Mouse (Mus musculus) hindbrain, embryonic 15.5 days (tissue): ENCODE measurements at regions not wholly inside any gene's neighbourhood (a gene's known extent, or its start where the extent isn't known, plus 50 kb on each side); places are given as distances from the start of the nearest gene placed in this dataset.
A peak's percentile ranks its signal among the peaks of the same experiment; 100 is the strongest.

Source experiments
- ATAC-seq: fragments of 200-750 bp; cut with Nextera tagmentation; 2 replicates; pipeline ENCODE4 v1.8.0; 2017; ENCODE audit warnings: low read depth, moderate number of reproducible peaks, moderate TSS enrichment; ENCODE audit not compliant: low FRiP score
- H3K27ac ChIP-seq: fragments of 300-500 bp; sonication (generic); replicated peaks from 2 replicates; pipeline ENCODE4 v1.5.1; 2015; ENCODE audit warnings: mild to moderate bottlenecking, inconsistent platforms
- H3K27me3 ChIP-seq: fragments of 300-500 bp; sonication (generic); 2 replicates; pipeline ENCODE4 v1.6.1; 2015; ENCODE audit warnings: control low read depth, inconsistent platforms
- H3K36me3 ChIP-seq: fragments of 300-500 bp; sonication (generic); 2 replicates; pipeline ENCODE4 v1.6.1; 2015; ENCODE audit warnings: control low read depth, inconsistent platforms
- H3K4me1 ChIP-seq: fragments of 300-500 bp; sonication (generic); replicated peaks from 2 replicates; pipeline ENCODE4 v1.6.1; 2015; ENCODE audit warnings: control low read depth, inconsistent platforms
- H3K4me2 ChIP-seq: fragments of 300-500 bp; sonication (generic); 2 replicates; pipeline ENCODE4 v1.6.1; 2015; ENCODE audit warnings: moderate library complexity, mild to moderate bottlenecking, inconsistent platforms
- H3K4me3 ChIP-seq: fragments of 300-500 bp; sonication (generic); 2 replicates; pipeline ENCODE4 v1.5.1; 2015; ENCODE audit warnings: mild to moderate bottlenecking, inconsistent platforms
- H3K9ac ChIP-seq: fragments of 300-500 bp; sonication (generic); 2 replicates; pipeline ENCODE4 v1.6.1; 2015; ENCODE audit warnings: inconsistent platforms
- H3K9me3 ChIP-seq: fragments of 300-500 bp; sonication (generic); 2 replicates; pipeline ENCODE4 v1.6.1; 2016; ENCODE audit warnings: control low read depth, inconsistent platforms
- WGBS: fragments of 180-500 bp; shearing (Covaris S2); methylation state at CpG from one replicate; pipeline ENCODE4 v1.1.7; 2015; 5-methylcytosine and 5-hydroxymethylcytosine counted together

GRCm38 (mm10) chr3:48911758-48912157, 845.4 kb downstream of the Pcdh18 start:
- Histone ChIP-seq H3K4me2 (no peak overlapping the region), H3K27me3 (no peaks in the 10 kb centered on the region), H3K4me3 (no peak overlapping the region), H3K9ac (no peak overlapping the region), H3K36me3 (no peaks in the 10 kb centered on the region), H3K9me3 (no peaks in the 10 kb centered on the region), H3K27ac (no peak overlapping the region), H3K4me1 (no peaks in the 10 kb centered on the region)
- no peak for ATAC-seq
- 62% methylated on average over 2 of the region's 2 CpGs for WGBS

DNA sequence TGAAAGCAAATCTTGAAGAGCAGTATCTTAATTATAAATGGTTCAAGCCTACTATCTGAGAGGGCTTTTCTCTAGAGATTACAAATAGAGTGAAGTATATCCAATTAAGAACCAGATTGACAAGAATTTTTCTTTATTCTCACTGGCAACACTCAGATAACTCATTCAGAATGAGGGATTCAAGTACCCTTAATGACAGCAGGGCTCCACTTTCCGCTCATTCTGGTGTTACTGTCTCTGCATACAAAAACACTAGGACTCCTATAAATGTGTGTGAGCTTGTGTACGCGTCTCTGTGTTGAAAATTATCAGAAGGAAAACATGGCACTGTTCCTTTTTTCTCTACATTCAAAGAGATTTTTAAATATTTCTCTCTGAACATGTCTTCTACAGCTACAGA, 866.7 kb downstream of the Pcdh18 start:
- no peak for ATAC-seq
- Histone ChIP-seq H3K27me3 (no peaks in the 10 kb centered on the region), H3K27ac (no peak overlapping the region), H3K4me3 (no peak overlapping the region), H3K9me3 (no peaks in the 10 kb centered on the region), H3K4me2 (no peak overlapping the region), H3K9ac (no peak overlapping the region), H3K4me1 (no peaks in the 10 kb centered on the region), H3K36me3 (no peaks in the 10 kb centered on the region)
- WGBS = 65% methylated on average over 3 of the region's 3 CpGs

- Histone ChIP-seq H3K4me3 (no peak overlapping the region), H3K36me3 (no peaks in the 10 kb centered on the region), H3K27ac (no peak overlapping the region), H3K4me1 (no peaks in the 10 kb centered on the region), H3K9me3 (no peaks in the 10 kb centered on the region), H3K9ac (no peak overlapping the region), H3K4me2 (no peak overlapping the region), H3K27me3 (no peaks in the 10 kb centered on the region)
- no peak for ATAC-seq
- WGBS = 51% methylated on average over 4 of the region's 4 CpGs
Observed at GRCm38 (mm10) chr3:48887885-48888284, 869.2 kb downstream of the Pcdh18 start.

DNA sequence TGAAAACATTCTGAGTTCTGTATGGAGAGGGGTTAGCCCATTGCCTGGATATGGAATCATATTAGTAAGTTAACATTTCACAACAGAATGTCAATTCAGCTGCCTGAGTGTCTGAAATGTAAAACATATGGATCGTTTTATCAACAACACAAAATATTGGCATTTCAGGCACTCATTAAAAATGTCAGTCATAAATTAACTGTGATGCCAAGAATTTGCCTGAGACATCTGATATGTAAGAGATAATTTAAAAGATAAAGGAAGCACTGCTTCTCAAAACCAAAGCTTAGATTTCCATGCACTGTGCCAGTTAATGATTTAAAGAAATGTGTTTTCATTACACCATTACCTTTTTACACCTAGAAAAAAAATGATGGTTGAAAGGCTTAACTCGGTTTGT, 887.6 kb downstream of the Pcdh18 start:
- Histone ChIP-seq H3K9ac (no peak overlapping the region), H3K4me3 (no peak overlapping the region), H3K4me1 (no peaks in the 10 kb centered on the region), H3K9me3 (no peaks in the 10 kb centered on the region), H3K27ac (no peak overlapping the region), H3K4me2 (no peak overlapping the region), H3K36me3 (no peaks in the 10 kb centered on the region), H3K27me3 (no peaks in the 10 kb centered on the region)
- no peak for ATAC-seq
- WGBS = 82% methylated on average over 2 of the region's 2 CpGs

DNA sequence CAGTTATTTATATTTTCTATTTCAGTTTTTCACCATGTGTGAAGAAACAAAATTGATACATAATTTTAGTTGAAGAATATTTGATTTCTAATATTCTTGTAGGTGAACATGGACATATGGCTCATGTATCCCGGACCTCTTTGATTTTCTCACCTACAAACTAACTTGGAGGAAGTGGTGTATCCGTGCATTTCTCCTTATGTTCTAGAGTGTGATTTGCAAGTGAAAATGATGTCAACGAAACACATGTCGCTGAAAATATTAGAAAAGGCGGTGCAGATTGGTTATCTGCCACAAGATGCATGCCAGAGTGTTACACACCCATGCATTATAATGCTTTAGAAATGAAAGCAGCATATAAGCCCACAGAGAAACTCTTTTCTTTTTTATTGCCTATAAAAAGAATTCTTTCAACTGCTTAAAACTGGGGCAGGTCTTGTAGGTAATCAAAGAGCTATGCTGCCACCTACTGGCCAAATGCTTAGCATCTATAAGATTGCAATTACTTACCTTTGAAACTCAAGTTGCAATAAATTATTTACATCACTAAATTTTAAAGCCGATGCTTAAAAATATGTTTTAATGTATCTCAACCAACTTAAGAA, 911.0 kb downstream of the Pcdh18 start:
- Histone ChIP-seq H3K4me3 (no peak overlapping the region), H3K27me3 (no peaks in the 10 kb centered on the region), H3K27ac (peak overlapping the region; percentile 55; the same call in 1 of the 2 replicates), H3K9me3 (no peaks in the 10 kb centered on the region), H3K9ac (no peak overlapping the region), H3K36me3 (no peaks in the 10 kb centered on the region), H3K4me1 (peaks cover 3% of the 10 kb centered on the region; the same call in 1 of the 2 replicates), H3K4me2 (peak overlapping the region; percentile 37; the same call in 1 of the 2 replicates)
- WGBS = 38% methylated on average over 6 of the region's 6 CpGs
- ATAC-seq = peak; percentile 30; the same call in 1 of the 2 replicates

- Histone ChIP-seq H3K4me3 (no peak overlapping the region), H3K36me3 (no peaks in the 10 kb centered on the region), H3K9ac (no peak overlapping the region), H3K27me3 (no peaks in the 10 kb centered on the region), H3K4me2 (no peak overlapping the region), H3K27ac (no peak overlapping the region), H3K9me3 (no peaks in the 10 kb centered on the region), H3K4me1 (no peaks in the 10 kb centered on the region)
- ATAC-seq = no peak
- WGBS = 80% methylated on average over 3 of the region's 3 CpGs
Observed at GRCm38 (mm10) chr3:48840692-48841091, 916.4 kb downstream of the Pcdh18 start.

- no peak overlapping the region for H3K4me3 ChIP-seq
- no peaks in the 10 kb centered on the region for H3K4me1 ChIP-seq
- H3K4me2 ChIP-seq = no peak overlapping the region
- ATAC-seq = no peak
- no peaks in the 10 kb centered on the region for H3K36me3 ChIP-seq
- no peaks in the 10 kb centered on the region for H3K9me3 ChIP-seq
- H3K27ac ChIP-seq = no peak overlapping the region
- no peak overlapping the region for H3K9ac ChIP-seq
- 47% methylated on average over 6 of the region's 6 CpGs for WGBS
- H3K27me3 ChIP-seq = no peaks in the 10 kb centered on the region
Observed at GRCm38 (mm10) chr3:48823360-48823759, 933.8 kb downstream of the Pcdh18 start.

GRCm38 (mm10) chr3:48804398-48804797, 952.7 kb downstream of the Pcdh18 start:
- H3K36me3 ChIP-seq = no peaks in the 10 kb centered on the region
- H3K9ac ChIP-seq = no peak overlapping the region
- WGBS = 22% methylated on average over 5 of the region's 5 CpGs
- no peak overlapping the region for H3K27ac ChIP-seq
- H3K4me1 ChIP-seq = no peaks in the 10 kb centered on the region
- H3K4me3 ChIP-seq = no peak overlapping the region
- no peaks in the 10 kb centered on the region for H3K27me3 ChIP-seq
- H3K9me3 ChIP-seq = no peaks in the 10 kb centered on the region
- no peak for ATAC-seq
- H3K4me2 ChIP-seq = no peak overlapping the region

DNA sequence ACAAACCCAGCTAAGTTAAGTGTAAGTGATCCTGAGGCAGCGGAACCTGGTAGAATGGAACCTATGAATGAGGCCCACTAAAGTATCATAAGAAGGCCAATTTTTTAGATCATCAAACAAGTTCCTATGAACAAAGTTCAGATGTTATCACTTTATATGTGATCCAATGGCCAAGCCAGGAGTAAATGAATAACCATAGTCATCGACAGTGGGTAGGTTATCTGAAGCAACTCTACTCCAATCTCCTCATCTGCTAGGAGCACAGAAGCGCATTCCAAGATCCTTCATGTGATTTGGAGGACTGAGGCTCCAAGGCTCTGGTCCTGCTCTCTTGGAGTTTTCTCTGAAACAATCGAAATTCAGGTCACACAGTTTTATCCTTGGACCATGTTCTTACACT, 985.4 kb downstream of the Pcdh18 start:
- Histone ChIP-seq H3K9me3 (no peaks in the 10 kb centered on the region), H3K27me3 (no peaks in the 10 kb centered on the region), H3K9ac (no peak overlapping the region), H3K4me3 (no peak overlapping the region), H3K4me1 (no peaks in the 10 kb centered on the region), H3K27ac (no peak overlapping the region), H3K36me3 (no peaks in the 10 kb centered on the region), H3K4me2 (no peak overlapping the region)
- 94% methylated on average over 4 of the region's 4 CpGs for WGBS
- no peak for ATAC-seq
